Mouse (Mus musculus) lung, adult 2 months (tissue): ENCODE measurements around the gene Tmem170. TPM values are rescaled to one million over a fixed set of nuclear protein-coding genes. Genes with fewer than 3 reads are reported as not detected.

ENCODE experiments used
- DNase-seq: peaks from one replicate; pipeline ENCODE4 v3.0.0; 2022
- H3K4me1 ChIP-seq: fragments of 200-500 bp; 2 replicates; pipeline ENCODE4 v1.6.1; 2011; ENCODE audit warnings: low read length; ENCODE audit not compliant: control insufficient read depth, insufficient read depth
- H3K4me3 ChIP-seq: fragments of 200-500 bp; replicated peaks from 2 replicates; pipeline ENCODE3; 2011; ENCODE audit warnings: low read depth, mild to moderate bottlenecking, control low read depth, low read length; ENCODE audit errors: extremely low read depth
- CTCF ChIP-seq: fragments of 200-500 bp; IDR thresholded peaks from 2 replicates; pipeline ENCODE4 v1.5.1; 2011; ENCODE audit warnings: mild to moderate bottlenecking, low read length, control low read depth; ENCODE audit not compliant: insufficient read depth
- POLR2A ChIP-seq: fragments of 200-500 bp; IDR thresholded peaks from 2 replicates; pipeline ENCODE4 v1.6.1; 2011; ENCODE audit warnings: low read depth, mild to moderate bottlenecking, control low read depth, low read length, borderline replicate concordance; ENCODE audit errors: extremely low read depth
- WGBS: fragments of 180-500 bp; shearing (Covaris S2); methylation state at CpG from one replicate; pipeline ENCODE4 v1.1.7; 2018; 5-methylcytosine and 5-hydroxymethylcytosine counted together
- polyA plus RNA-seq: library from polyadenylated mRNA; depleted of rRNA; stranded (reverse); fragments of >200 nt; gene quantifications from 2 replicates; pipeline ENCODE4 v1.2.3, GENCODE M21; 2012; rRNA removed

Tmem170 gene
- polyA plus RNA-seq: 4.0 and 5.0 TPM in 2 replicates

DNA sequence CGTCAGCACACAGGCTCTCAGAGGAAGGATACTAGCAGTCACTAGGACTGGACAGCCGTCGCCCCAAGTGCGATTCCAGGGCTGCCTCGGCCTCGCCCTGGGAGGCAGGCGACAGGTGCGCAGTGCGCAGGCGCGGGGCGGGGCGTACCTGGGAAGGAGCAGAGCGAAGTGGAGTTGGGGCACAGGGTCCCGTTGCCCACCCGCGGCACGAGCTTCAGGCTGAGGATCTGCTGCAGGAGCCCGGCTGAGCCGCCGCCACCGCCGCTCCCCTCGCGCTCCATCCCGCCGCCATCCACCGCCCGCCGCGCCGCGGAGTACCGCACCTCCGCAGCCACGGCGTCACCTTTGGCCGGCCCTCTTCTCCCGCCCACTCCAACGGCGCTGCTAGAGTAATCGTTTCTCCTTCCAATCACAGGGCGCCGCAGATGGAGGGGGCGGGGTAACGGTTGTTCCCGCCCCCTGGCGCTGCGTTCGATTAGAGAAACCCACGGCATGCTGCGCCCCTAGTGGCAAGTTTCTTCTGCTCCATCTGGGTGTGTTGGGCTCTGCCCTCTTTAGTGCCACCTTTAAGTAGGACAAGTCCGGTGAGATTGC, at the start of gene Tmem170:
Gene Tmem170, minus strand, starts transcription at position 396 of the 594 bp plus-strand sequence.
- Histone ChIP-seq H3K4me1 (peaks cover 3% of the 10 kb centered on the region; the same call in 1 of the 2 replicates), H3K4me3 (peak within 1 kb of the TSS; percentile 79)
- WGBS: under 1% methylated on average over 53 of the region's 53 CpGs
- DNase-seq: peak; percentile 97
- peak; percentile 96 for TF ChIP-seq POLR2A
- TF ChIP-seq CTCF: peak; percentile 89

DNA sequence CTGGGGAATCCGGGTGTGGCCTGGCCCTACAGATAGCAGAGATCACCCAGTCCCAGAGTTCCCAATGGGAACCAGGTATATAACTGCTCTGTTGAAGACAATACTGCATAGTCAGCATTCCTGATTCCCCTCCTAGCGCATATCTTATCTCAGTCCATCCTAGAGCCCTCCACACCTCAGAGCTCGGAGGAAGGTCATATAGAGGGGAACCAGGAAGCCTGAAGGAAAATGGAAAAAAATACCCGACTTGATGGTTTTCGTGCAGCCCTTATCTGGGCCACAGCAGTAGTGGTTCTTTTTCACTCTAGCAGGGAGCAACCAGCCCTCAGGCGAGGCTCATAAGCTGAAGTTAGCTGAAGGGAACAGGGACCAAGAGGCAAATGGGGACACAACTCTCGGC, 48.4 kb upstream of the Tmem170 start:
- 81% methylated on average over 7 of the region's 7 CpGs for WGBS
- DNase-seq: no peak
- H3K4me1 ChIP-seq: no peaks in the 10 kb centered on the region
- no peak for TF ChIP-seq POLR2A
- no peak for TF ChIP-seq CTCF
- H3K4me3 ChIP-seq: no peak overlapping the region

DNA sequence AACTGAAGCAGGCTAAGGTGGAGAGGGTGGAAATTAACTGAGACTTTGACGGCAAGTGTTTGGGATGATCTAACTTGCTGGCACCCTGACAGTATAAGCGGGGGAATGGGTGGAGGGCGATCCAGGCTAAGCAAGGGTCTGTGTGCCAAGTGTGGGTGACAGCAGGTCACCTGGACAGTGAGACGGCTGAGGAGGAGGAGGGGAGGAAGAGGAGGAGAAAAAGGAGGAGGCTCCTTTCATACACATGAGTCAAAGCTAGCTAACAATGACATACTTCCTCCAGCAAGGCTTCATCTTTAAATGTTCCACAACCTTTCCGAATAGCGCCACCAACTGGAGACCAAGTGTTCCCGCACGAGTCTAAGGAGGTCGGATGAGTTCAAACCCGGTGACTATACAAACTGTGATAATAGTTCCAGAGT, 46.8 kb upstream of the Tmem170 start:
- no peaks in the 10 kb centered on the region for H3K4me1 ChIP-seq
- peak; percentile 70 for TF ChIP-seq CTCF
- no peak for TF ChIP-seq POLR2A
- WGBS: 6% methylated on average over 10 of the region's 10 CpGs
- peak overlapping the region; percentile 69 for H3K4me3 ChIP-seq
- peak; percentile 48 for DNase-seq

DNA sequence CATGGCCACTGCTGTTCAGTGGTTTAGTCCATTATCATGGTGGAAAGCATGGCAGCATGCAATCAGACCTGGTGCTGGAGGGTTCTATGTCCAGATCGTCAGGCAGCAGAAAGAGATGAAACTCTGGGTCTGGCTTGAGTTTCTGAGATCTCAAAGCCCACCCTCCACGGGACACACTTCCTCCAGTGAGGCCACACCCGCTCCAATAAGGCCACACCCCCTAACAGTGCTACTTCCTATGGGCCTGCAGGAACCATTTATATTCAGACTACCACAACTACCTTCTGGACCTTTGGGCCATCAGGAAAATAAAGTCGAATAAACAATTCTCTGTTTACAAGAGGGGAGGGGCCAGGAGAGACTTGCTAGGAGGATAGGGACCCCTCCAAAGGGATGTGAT, 44.4 kb upstream of the Tmem170 start:
- TF ChIP-seq CTCF: no peak
- TF ChIP-seq POLR2A: no peak
- no peak for DNase-seq
- 59% methylated on average over 4 of the region's 4 CpGs for WGBS
- no peak overlapping the region for H3K4me3 ChIP-seq
- no peaks in the 10 kb centered on the region for H3K4me1 ChIP-seq

DNA sequence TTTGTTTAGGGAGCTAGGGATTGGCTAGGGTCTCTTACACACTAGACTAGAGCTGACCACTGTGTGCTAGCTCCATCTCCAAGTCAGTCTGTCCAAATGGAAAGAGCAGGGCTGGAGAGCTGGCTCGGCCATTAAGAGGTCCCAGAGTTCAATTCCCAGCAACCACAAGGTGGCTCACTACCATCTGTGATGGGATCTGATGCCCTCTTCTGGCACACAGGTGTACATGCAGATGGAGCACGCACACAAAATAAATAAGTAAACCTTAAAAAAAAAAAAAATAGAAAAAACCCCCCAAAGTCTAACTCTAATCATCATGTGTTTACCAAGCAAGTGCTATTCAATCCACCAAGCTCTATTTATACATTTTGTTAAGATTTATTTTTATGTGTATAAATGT, 43.1 kb upstream of the Tmem170 start:
- 92% methylated on average over 2 of the region's 2 CpGs for WGBS
- no peak for TF ChIP-seq POLR2A
- 0 out of 2 replicates have a peak, but pooled peaks have one; percentile 13 for TF ChIP-seq CTCF

DNA sequence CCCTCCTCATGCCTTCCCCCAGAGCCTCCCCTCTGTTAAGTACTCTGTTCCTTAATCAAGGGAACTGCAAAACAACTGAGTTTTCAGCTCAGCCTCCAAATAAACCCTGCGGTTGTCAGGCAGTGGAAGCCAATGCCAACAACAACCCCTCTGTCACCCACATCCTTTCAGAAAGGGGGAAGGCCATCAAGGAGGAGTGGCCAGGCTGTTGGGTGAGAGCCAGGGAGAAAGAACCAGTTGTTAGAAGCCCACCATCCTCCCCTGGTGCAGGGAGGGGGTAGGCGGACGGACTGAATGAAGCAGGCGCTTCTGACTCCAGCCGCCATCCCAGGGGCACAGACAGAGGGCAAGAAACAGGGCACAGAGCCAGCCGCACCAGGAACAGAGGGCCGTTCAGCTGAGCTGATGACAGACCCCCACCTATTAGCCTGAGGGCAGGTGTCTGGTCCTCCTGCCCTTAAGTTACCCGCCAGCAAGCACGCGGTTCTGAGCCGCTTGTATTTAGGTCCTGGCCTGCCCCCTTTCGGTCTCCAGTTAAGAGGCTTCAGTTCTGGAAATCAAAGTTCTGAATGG, 36.4 kb upstream of the Tmem170 start:
- 55% methylated on average over 12 of the region's 12 CpGs for WGBS
- no peaks in the 10 kb centered on the region for H3K4me1 ChIP-seq
- H3K4me3 ChIP-seq: no peak overlapping the region
- TF ChIP-seq POLR2A (no peak), CTCF (no peak)
- DNase-seq: no peak

More for the DNA sequence above, 43.1 kb upstream of the Tmem170 start:
- Histone ChIP-seq H3K4me3 (no peak overlapping the region), H3K4me1 (no peaks in the 10 kb centered on the region)
- no peak for DNase-seq

DNA sequence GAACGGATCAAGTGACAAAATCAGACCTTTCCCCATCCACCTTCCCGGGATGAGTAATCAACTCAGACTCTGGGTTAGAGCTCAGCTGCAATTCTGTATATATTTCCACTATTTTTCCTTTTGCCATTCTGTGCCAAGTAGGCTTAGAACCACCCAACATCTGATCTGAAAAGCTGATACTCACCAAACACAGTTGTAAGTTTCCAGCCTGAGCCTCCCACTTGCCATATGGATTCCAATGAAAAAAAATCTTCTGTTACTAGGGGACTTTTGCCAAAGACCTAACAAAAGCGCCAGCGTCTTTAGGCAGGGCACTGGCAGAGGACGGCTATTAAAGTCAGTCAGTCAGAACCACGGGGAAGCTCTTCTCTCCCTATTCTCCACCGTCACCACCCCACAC, 35.0 kb upstream of the Tmem170 start:
- DNase-seq: no peak
- H3K4me3 ChIP-seq: no peak overlapping the region
- H3K4me1 ChIP-seq: no peaks in the 10 kb centered on the region
- WGBS: 65% methylated on average over 7 of the region's 7 CpGs
- TF ChIP-seq POLR2A (no peak), CTCF (no peak)

DNA sequence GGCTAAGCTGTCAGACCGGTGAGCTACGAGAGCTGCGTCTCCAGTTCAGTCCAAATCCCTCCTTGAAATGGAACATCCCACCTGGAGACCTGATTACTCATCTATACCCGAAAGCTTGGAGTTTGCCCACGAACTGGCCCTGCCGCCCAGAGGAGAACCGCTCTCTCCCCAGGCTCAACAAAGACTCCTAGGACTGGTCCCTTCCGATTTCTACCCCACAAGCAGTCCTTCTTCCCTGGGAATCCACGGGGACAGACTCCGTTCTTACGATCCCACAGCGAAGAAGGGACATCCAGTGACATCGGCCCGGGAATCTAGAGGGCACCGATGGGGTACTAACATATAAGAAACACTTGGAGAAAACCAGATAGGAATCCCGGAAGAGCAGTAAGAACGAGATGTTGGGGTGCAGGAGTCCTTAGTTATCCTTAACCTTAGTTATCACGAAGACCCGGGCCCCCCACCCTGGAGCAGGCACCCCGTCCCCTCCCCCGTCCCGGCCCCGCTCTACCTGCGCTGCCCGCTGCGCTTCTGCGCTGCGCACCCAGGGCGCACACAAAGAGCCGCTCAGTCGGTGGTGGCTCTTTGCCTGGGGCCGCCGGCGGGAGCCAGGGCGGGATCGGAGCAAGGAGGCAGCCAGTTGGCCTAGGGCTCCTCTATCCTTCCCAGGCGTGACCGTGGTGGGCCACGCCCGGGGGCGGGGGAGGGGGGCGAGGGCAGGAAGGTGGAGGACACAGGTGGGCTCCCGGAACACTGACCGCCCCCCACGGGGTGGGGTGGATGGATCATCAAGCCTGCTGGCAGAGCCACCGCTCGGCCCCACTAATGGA, 33.3 kb upstream of the Tmem170 start, which contains the start of gene Chst5:
Gene Chst5, minus strand, starts transcription at position 827 of the 830 bp plus-strand sequence.
- no peak for TF ChIP-seq POLR2A
- Histone ChIP-seq H3K4me3 (no peak within 1 kb of the TSS), H3K4me1 (no peaks in the 10 kb centered on the region; the same call in 1 of the 2 replicates)
- WGBS: 7% methylated on average over 46 of the region's 47 CpGs
- no peak for DNase-seq

DNA sequence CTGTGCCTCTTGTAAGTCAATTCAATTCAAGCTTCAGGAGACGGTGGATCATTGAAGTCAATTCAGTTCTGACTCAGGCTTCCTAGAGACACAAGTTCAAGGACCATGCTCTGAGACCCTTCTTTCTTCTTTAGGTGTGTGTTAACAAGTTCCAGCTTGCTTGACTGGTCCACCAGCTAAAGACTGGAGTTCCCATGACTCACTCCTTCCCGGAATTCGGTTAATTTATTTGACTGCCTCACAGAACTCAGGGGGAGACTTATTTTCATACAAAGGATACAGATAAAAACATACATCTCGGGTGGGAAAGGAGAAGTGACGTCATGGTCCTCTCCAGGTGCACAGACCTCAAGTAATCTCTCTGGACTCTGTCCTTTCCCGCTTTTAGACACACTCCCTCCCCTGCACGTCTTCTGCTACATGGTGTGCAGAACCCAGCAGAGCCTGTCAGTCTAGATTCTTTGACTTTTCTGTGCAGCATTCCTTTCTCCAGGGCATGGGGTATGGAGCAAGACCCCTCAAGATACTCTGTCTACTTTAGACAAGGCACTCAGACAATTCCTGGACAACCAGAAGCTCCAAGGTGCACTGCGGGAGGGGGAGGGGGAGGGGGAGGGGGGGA, 29.1 kb upstream of the Tmem170 start:
- WGBS: 33% methylated on average over 8 of the region's 8 CpGs
- no peak for DNase-seq
- Histone ChIP-seq H3K4me1 (no peaks in the 10 kb centered on the region; the same call in 1 of the 2 replicates), H3K4me3 (no peak overlapping the region)
- TF ChIP-seq CTCF (no peak), POLR2A (no peak)
